Mouse (Mus musculus): Measurements from ENCODE around the gene Emsy.

Emsy gene

DNA sequence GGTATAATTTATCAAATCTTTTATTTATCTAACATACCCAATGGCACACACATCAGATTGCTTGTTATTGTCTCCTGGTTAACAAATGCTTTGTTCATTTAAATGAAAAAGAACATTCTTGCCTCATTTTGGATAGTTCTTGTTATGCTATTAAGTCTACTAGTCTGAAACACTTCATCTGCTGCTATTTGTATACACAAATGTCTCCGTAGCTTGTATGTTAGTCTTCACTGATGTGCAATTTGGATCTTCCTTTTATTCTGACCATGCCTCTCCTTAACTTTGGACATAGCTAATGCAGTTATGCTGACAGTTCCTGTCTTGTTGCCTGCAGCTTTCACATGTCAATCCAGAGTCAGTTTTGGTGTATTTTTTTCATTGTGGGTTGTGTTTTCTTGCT is 79.1 kb downstream of the Emsy start:
- no peak for DNase-seq (ENCODE audit: low spot score in 2 of 2)

DNA sequence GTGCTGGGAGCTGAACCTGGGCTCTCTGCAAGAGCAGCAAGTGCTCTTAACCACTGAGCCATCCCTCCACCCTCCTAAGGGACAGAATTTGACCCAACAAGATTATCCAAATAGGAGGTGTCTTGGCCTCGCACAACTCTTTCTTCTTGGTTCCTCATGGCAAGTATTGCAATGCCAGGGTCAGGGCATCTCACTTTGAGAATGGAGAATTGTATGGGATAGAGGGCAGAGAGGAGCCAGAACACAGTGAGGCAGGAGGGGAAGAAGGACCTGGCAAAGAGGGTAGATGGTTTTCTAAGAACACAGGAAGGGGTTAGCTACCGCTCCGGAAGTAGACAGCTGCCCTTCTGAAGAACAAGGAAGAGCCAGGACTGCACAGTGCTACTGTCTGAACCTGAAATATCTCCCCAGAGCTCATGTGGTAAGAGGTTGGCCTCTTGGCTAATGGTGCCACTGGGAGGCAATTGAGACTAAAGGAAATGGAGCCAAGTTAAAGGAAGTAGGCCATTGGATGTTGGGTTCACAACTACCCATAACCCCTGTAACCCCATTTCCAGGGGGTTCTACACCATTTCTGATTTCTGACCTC is 80.8 kb downstream of the Emsy start:
- DNase-seq (ENCODE audit: low spot score in 2 of 2), result no peak

DNA sequence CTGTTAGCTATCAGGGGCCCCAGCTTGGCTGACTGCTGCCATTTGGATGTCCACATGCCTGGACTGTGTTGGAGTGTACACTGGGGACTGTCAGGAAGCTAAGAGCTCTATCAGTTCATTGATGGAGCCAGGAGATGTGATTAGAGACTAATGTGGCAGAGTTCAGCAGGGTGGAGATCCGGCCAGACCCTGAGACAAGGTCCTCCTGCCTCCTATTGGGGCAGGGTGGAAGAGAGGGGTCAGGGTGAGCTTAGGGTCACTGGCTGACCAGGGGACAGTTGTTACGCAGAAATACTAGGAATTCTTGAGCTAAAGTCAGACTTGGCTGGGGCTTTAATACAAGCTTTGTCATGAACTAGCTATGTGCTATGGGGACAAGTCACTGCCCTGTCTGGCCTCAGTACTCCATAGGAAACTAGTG is 81.8 kb downstream of the Emsy start:
- no peak for DNase-seq (ENCODE audit: low spot score in 2 of 2)

DNA sequence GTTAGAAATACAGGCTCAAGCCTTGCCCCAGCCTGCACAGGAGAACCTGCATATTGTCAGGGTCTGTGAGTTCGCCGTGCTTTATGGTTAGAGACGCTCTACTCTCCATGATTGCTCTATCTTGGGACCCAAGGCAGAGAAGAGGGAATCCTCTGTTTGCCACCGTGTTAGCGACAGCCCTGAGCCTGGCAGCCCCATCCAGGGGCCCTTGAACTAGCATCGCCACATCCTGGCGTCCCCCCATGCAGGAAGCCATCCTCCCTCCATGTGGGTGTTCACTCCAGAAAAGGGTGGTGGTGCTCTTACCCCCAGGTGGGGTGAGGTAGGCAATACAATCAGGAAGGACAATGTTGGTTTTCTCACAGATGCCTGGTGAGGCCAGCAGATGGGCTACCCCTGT is 82.3 kb downstream of the Emsy start:
- DNase-seq (ENCODE audit: low spot score in 2 of 2), result no peak

GRCm38 (mm10) chr7:98573231-98573781 is 83.3 kb downstream of the Emsy start:
- DNase-seq (ENCODE audit: low spot score in 2 of 2), result peak; percentile 37 to 47

DNA sequence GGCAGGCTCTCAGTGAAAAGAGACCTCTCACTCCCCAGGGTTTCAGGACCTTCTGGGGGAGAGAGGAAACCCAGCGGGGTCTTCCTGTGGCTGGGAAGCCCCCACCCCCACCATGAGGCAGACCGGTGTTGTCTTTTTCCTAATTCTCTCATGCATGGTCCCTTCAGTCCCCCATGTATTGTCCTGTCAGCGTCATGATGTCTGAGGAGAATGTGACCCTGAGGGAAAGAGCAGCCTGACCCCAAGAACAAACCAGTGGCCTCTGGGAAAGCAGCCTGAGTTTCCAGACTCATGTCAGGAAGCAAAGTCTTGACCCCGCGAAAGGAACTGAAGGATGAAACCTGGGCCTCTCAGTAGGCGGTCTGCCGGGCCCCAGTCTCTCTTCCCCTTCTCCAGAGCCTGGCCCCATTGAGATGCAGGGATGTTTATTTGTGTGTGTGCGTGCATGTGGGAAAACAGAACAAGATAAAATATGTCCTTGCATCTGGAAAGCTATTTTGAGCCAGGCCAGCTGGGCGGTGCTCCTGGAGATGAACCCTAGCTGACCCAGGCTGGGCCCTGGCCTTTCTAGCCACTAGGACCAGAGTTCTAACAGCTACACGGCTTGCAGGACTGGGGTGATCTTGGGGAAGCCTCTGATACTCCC is 84.2 kb downstream of the Emsy start:
- DNase-seq (ENCODE audit: low spot score in 2 of 2), result no peak

GRCm38 (mm10) chr7:98570824-98571505 is 85.6 kb downstream of the Emsy start:
- no peak for DNase-seq (ENCODE audit: low spot score in 2 of 2)

GRCm38 (mm10) chr7:98567056-98567455 is 89.5 kb downstream of the Emsy start:
- no peak for DNase-seq (ENCODE audit: low spot score in 2 of 2)

GRCm38 (mm10) chr7:98564607-98565364 is 91.8 kb downstream of the Emsy start:
- DNase-seq (ENCODE audit: low spot score in 2 of 2), result no peak

GRCm38 (mm10) chr7:98563991-98564390 is 92.6 kb downstream of the Emsy start:
- DNase-seq (ENCODE audit: low spot score in 2 of 2), result no peak

DNA sequence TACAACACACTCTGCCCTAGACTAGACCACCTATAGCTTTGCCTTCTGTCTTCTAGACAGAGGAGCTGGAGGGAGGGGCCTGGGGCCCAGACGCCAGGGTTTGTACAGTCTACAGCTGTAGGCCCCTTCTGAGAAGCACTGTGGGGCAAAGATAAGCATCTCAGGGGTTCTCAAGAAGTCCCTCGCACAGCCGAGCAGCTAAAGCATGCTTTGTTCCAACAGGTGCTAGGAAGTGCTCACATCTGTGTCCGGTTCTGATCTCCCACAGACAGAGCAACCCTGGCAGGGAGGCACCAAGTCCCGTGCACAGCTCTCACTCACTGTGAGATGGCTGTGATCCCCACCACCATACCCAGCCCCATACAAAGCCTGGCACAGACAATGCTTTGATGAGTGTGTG is 93.6 kb downstream of the Emsy start:
- DNase-seq (ENCODE audit: low spot score in 2 of 2), result no peak

DNA sequence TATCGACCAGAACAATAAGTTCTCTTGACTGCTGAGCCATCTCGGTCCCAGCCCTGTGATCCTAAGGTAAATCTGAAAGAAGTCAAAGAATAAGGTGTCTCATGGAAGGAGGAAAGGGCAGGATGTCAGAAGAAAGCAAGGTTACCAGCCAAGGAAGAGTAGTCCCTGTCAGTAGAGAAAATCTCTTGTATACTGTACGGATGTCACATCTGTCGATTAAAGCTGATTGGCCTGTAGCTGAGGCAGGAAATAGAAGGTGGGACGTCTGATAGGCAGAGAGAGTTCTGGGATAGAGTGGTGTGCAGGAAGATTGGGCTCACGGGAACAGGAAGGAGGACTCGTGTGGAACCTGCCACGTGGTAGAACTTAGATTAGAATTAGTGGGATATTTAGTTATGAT is 94.4 kb downstream of the Emsy start:
- no peak for DNase-seq (ENCODE audit: low spot score in 2 of 2)

GRCm38 (mm10) chr7:98561556-98562164 is 94.9 kb downstream of the Emsy start:
- DNase-seq (ENCODE audit: low spot score in 2 of 2), result no peak

DNA sequence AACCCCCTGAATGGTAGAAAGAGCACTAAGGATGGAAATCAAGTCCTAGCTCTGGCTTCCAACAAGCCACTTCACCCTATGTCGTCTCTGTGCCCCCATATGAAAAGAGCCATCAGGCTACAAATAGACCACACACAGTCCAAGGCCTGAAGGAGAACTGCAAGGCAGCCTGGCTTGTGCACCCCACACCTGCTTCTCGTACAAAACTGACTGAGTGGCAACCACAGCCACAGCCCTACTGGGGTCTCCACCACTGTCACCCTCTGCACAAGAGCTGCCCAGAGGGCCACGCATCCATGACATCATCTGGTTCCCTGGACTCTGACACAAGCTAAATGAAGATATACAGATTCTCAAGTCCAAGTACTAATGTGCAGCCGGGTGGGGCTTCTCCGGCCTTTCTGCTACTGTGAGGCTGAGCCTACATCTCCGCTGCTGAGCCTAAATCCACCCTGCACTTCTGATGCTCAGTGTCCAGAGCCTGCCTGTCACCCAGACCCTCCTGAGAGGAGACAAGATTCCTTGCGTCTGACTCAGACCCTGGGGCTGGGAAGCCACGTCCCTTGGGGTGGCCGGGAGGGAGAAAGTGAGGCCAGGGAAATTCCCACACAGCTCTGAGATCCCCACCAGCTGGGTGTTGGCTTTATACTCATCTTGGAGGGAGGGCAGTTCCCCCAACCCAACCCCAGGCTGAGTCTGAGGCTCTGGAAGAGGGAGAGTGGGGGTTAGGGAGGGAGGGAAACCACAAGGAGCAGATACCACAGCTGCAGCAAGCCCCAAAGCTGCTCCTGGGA is 98.3 kb downstream of the Emsy start:
- DNase-seq (ENCODE audit: low spot score in 2 of 2), result no peak

DNA sequence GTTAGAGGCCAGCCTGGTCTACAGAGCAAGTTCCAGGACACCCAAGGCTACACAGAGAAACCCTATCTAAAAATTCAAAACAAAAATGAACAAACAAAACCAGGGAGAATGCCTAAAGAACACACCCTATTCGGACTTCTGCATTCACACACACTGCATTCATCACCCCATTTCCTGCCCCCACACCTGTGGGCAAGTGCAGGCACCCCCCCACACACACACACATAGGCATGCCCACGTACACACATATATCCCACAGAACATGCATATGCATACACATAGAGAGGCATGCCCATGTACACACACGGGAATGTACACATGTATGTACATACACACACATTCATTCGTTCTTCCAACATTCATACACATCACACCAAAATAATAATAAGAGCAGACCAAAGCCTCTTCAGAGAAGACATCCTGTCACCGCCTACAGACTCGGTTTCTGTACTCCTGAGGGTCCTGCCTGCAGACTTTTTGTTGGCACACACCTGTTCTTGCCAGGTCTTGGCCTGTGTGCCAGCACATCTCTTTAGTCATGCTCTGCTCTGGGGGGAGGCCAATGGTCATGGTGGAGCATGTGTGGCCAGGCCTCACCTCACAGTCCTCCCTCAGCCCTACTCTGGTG is 99.7 kb downstream of the Emsy start:
- no peak for DNase-seq (ENCODE audit: low spot score in 2 of 2)

DNA sequence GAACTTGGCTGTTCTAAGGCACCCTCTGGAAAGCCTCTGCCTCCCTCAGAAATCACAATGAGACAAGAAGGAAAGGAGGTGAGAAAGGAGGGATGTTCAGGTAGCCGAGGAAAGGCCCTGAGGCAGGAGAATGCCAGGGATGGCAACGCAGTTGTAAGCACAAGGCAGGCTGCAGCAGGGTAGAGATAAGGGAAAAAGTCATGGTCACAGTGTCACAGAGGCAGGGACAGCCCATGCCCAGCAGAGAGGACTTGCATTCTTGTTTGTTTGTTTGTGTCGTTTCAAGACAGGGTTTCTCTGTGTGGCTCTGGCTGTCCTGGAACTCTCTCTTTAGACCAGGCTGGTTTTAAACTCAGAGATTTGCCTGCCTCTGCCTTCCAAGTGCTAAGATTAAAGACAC is 105.5 kb downstream of the Emsy start:
- no peak for DNase-seq (ENCODE audit: low spot score in 2 of 2)

GRCm38 (mm10) chr7:98550596-98550995 is 106.0 kb downstream of the Emsy start:
- no peak for DNase-seq (ENCODE audit: low spot score in 2 of 2)

GRCm38 (mm10) chr7:98548839-98549238 is 107.7 kb downstream of the Emsy start:
- no peak for DNase-seq (ENCODE audit: low spot score in 2 of 2)

DNA sequence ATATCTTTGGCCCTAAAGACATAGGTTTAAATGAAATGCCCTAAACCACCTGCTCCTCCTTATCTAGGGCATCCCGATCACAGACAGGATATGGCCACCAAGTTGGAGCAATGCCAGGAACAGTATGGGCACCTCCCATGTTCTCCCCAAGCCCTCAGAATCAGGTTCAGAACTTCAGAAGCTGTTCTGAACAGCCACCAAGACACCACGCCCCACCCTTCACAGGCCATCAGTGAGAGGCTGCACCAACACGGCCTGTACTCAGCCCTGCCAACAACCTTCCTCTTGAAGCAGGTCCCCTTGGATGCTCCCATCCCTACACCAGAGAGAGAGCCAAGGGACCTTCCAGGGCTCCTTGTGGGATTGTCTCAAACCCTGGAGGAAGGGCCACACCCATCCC is 112.0 kb downstream of the Emsy start:
- DNase-seq (ENCODE audit: low spot score in 2 of 2), result no peak

- DNase-seq (ENCODE audit: low spot score in 2 of 2), result no peak
These were observed 112.7 kb downstream of the Emsy start for GRCm38 (mm10) chr7:98543853-98544370.
